Mouse (Mus musculus) intestine, embryonic 15.5 days (tissue): ENCODE measurements around the gene Usf3. TPM values are rescaled to one million over a fixed set of nuclear protein-coding genes. Genes with fewer than 3 reads are reported as not detected.
A peak's percentile ranks its signal among the peaks of the same experiment; 100 is the strongest.

Experiments
- ATAC-seq: fragments of 200-750 bp; cut with Nextera tagmentation; 2 replicates; pipeline ENCODE4 v1.8.0; 2017; ENCODE audit warnings: moderate TSS enrichment, moderate library complexity
- H3K27ac ChIP-seq: fragments of 300-500 bp; sonication (generic); 2 replicates; pipeline ENCODE4 v1.5.1; 2015; ENCODE audit warnings: mild to moderate bottlenecking, inconsistent platforms
- H3K27me3 ChIP-seq: fragments of 300-500 bp; sonication (generic); replicated peaks from 2 replicates; pipeline ENCODE4 v1.6.1; 2015; ENCODE audit warnings: inconsistent platforms
- H3K36me3 ChIP-seq: fragments of 300-500 bp; sonication (generic); 2 replicates; pipeline ENCODE4 v1.6.1; 2015; ENCODE audit warnings: inconsistent platforms
- H3K4me1 ChIP-seq: fragments of 300-500 bp; sonication (generic); replicated peaks from 2 replicates; pipeline ENCODE4 v1.6.1; 2015; ENCODE audit warnings: inconsistent platforms
- H3K4me2 ChIP-seq: fragments of 300-500 bp; sonication (generic); replicated peaks from 2 replicates; pipeline ENCODE4 v1.6.1; 2015; ENCODE audit warnings: mild to moderate bottlenecking, inconsistent platforms
- H3K4me3 ChIP-seq: fragments of 300-500 bp; sonication (generic); replicated peaks from 2 replicates; pipeline ENCODE4 v1.5.1; 2015; ENCODE audit warnings: inconsistent platforms
- H3K9ac ChIP-seq: fragments of 300-500 bp; sonication (generic); 2 replicates; pipeline ENCODE4 v1.6.1; 2015; ENCODE audit warnings: inconsistent platforms
- H3K9me3 ChIP-seq: fragments of 300-500 bp; sonication (generic); 2 replicates; pipeline ENCODE4 v1.6.1; 2016; ENCODE audit warnings: inconsistent platforms
- WGBS: fragments of 180-500 bp; shearing (Covaris S2); methylation state at CpG from one replicate; pipeline ENCODE4 v1.1.7; 2015; 5-methylcytosine and 5-hydroxymethylcytosine counted together
- polyA plus RNA-seq: library from polyadenylated mRNA; unstranded; fragments of >200 nt; fragmentation: Nextera tagmentation; extraction: Ambion mirVana; gene quantifications from 2 replicates; pipeline ENCODE4 v1.2.1, GENCODE M21; 2015

Gene Usf3
- 2.6 and 3.0 TPM in 2 replicates for polyA plus RNA-seq

- H3K4me1 ChIP-seq, result peaks cover 11% of the 10 kb centered on the region
- ATAC-seq, result peak; percentile 64
- H3K36me3 ChIP-seq, result no peaks in the 10 kb centered on the region
- no peaks in the 10 kb centered on the region for H3K9me3 ChIP-seq
- WGBS, result under 1% methylated on average over 46 of the region's 77 CpGs
- H3K27ac ChIP-seq, result peak within 1 kb of the TSS; percentile 95
- peak within 1 kb of the TSS; percentile 97 for H3K4me3 ChIP-seq
- H3K27me3 ChIP-seq, result no peaks in the 10 kb centered on the region
- H3K4me2 ChIP-seq, result peak within 1 kb of the TSS; percentile 81
- peak within 1 kb of the TSS; percentile 96 for H3K9ac ChIP-seq
These were observed at the start of gene Usf3 for GRCm38 (mm10) chr16:44173155-44173941. Gene Usf3, plus strand, starts transcription at chr16:44173246.

GRCm38 (mm10) chr16:44123786-44124185, 49.3 kb upstream of the Usf3 start:
- Histone ChIP-seq H3K4me2 (no peak overlapping the region), H3K4me3 (no peak overlapping the region), H3K9me3 (no peaks in the 10 kb centered on the region), H3K9ac (no peak overlapping the region), H3K27me3 (no peaks in the 10 kb centered on the region), H3K36me3 (no peaks in the 10 kb centered on the region), H3K4me1 (no peaks in the 10 kb centered on the region), H3K27ac (no peak overlapping the region)
- ATAC-seq, result no peak
- WGBS, result 85% methylated on average over 2 of the region's 2 CpGs

GRCm38 (mm10) chr16:44124713-44125112, 48.3 kb upstream of the Usf3 start:
- no peaks in the 10 kb centered on the region for H3K36me3 ChIP-seq
- H3K9ac ChIP-seq, result no peak overlapping the region
- H3K4me2 ChIP-seq, result no peak overlapping the region
- ATAC-seq, result no peak
- H3K27me3 ChIP-seq, result no peaks in the 10 kb centered on the region
- no peak overlapping the region for H3K4me3 ChIP-seq
- no peaks in the 10 kb centered on the region for H3K4me1 ChIP-seq
- no peak overlapping the region for H3K27ac ChIP-seq
- WGBS, result 90% methylated on average over 1 of the region's 1 CpGs
- H3K9me3 ChIP-seq, result no peaks in the 10 kb centered on the region

GRCm38 (mm10) chr16:44125436-44125835, 47.6 kb upstream of the Usf3 start:
- Histone ChIP-seq H3K4me2 (no peak overlapping the region), H3K4me3 (no peak overlapping the region), H3K36me3 (no peaks in the 10 kb centered on the region), H3K27ac (no peak overlapping the region), H3K4me1 (no peaks in the 10 kb centered on the region), H3K9ac (no peak overlapping the region), H3K9me3 (no peaks in the 10 kb centered on the region), H3K27me3 (no peaks in the 10 kb centered on the region)
- WGBS, result 80% methylated on average over 2 of the region's 2 CpGs
- no peak for ATAC-seq

GRCm38 (mm10) chr16:44126437-44126836, 46.6 kb upstream of the Usf3 start:
- H3K4me2 ChIP-seq, result no peak overlapping the region
- WGBS, result 75% methylated on average over 4 of the region's 4 CpGs
- no peak; the same call in 1 of the 2 replicates for ATAC-seq

DNA sequence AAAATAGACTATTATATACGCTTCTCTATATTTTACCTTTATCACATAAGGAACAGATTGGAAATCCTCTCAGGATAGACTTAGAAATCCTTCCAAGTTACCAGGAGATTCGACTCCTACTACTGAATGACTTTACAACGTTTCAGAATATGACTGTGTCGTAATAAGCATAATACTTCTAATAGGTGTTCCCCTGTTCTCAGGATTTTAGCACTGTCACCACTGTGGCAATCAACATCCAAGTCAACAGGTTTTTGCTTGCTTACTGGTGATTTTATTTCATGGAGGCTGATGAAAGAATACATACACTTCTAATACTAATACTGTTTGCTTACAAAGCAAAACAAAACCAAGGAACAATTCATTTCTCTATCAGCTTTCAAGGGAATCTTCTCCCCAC, 40.7 kb upstream of the Usf3 start:
- no peak overlapping the region for H3K4me2 ChIP-seq
- no peaks in the 10 kb centered on the region for H3K9me3 ChIP-seq
- H3K9ac ChIP-seq, result no peak overlapping the region
- no peaks in the 10 kb centered on the region for H3K27me3 ChIP-seq
- H3K27ac ChIP-seq, result no peak overlapping the region
- no peaks in the 10 kb centered on the region for H3K36me3 ChIP-seq
- no peak overlapping the region for H3K4me3 ChIP-seq
- ATAC-seq, result no peak
- 73% methylated on average over 4 of the region's 4 CpGs for WGBS
- no peaks in the 10 kb centered on the region for H3K4me1 ChIP-seq

More at GRCm38 (mm10) chr16:44126437-44126836, 46.6 kb upstream of the Usf3 start:
- no peak overlapping the region for H3K9ac ChIP-seq
- H3K4me3 ChIP-seq, result no peak overlapping the region
- no peaks in the 10 kb centered on the region for H3K9me3 ChIP-seq
- no peaks in the 10 kb centered on the region for H3K4me1 ChIP-seq
- H3K27ac ChIP-seq, result no peak overlapping the region
- no peaks in the 10 kb centered on the region for H3K27me3 ChIP-seq
- H3K36me3 ChIP-seq, result no peaks in the 10 kb centered on the region

DNA sequence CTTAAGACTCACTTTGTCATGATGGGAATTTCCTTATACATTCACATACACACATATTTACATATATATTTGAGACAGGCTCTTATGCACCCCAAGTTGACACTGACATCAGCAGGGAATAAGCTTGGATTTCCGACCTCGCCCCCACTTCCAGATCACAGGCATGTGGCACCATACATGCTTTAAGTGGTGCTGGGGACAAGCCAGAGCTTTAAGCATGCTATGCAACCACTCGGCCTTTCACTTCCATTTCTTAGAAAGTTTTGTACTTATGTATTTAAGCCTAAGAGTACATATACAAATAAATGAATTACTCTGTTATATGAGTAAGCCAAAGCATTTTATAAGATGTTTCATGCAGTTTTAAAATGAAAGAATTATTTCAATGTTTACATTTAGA, 39.9 kb upstream of the Usf3 start:
- H3K9me3 ChIP-seq, result no peaks in the 10 kb centered on the region
- no peak overlapping the region for H3K27ac ChIP-seq
- 66% methylated on average over 3 of the region's 3 CpGs for WGBS

GRCm38 (mm10) chr16:44136511-44137021, 36.5 kb upstream of the Usf3 start:
- ATAC-seq, result no peak
- WGBS, result 73% methylated on average over 6 of the region's 6 CpGs
- H3K36me3 ChIP-seq, result no peaks in the 10 kb centered on the region
- H3K27ac ChIP-seq, result no peak overlapping the region
- no peaks in the 10 kb centered on the region for H3K27me3 ChIP-seq
- H3K4me1 ChIP-seq, result peaks cover 5% of the 10 kb centered on the region; the same call in 1 of the 2 replicates
- no peak overlapping the region for H3K4me2 ChIP-seq
- H3K9ac ChIP-seq, result no peak overlapping the region
- H3K9me3 ChIP-seq, result no peaks in the 10 kb centered on the region
- no peak overlapping the region for H3K4me3 ChIP-seq

More for the DNA sequence above, 39.9 kb upstream of the Usf3 start:
- no peak overlapping the region for H3K9ac ChIP-seq
- no peaks in the 10 kb centered on the region for H3K36me3 ChIP-seq
- no peaks in the 10 kb centered on the region for H3K27me3 ChIP-seq
- H3K4me1 ChIP-seq, result 0 out of 2 replicates have a peak, but pooled peaks cover 2% of the 10 kb centered on the region
- no peak overlapping the region for H3K4me2 ChIP-seq
- no peak overlapping the region for H3K4me3 ChIP-seq
- ATAC-seq, result peak; percentile 23; the same call in 1 of the 2 replicates

- WGBS, result 1% methylated on average over 24 of the region's 24 CpGs
- Histone ChIP-seq H3K27ac (peak overlapping the region; percentile 97), H3K4me3 (peak overlapping the region; percentile 97), H3K9ac (peak overlapping the region; percentile 81), H3K9me3 (no peaks in the 10 kb centered on the region), H3K4me2 (peak overlapping the region; percentile 79), H3K36me3 (no peaks in the 10 kb centered on the region), H3K27me3 (no peaks in the 10 kb centered on the region), H3K4me1 (peaks cover 6% of the 10 kb centered on the region; the same call in 1 of the 2 replicates)
- peak; percentile 9 for ATAC-seq
These were observed 34.6 kb upstream of the Usf3 start for GRCm38 (mm10) chr16:44138377-44138978.

DNA sequence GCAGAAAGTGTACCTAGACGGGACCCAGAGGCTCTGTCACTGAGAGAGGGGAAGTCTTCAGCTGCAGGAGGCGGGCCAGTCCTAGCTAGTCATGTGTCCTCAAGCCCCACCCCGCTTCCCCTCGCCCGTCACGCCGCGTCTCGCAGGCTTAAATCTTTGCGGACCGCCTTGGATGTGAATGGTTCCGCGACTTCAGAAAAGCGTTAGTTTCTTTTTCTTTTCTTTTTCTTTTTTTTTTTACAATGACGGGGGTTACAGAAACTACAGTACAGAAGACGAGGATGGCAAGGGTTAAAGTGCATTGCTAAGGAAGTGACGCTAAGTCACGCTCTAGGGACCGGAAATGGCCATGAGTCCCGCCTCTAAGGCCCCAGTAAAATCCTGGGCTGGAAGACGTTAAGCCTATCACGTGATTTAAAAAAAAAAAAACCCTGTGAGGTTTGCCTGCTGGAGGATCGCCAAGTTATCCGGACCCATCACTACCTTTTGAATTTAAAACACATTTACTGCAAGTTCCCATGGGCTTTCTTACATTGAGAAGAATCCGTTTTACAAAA, 34.0 kb upstream of the Usf3 start:
- Histone ChIP-seq H3K4me2 (peak overlapping the region; percentile 79), H3K9me3 (no peaks in the 10 kb centered on the region), H3K9ac (peak overlapping the region; percentile 81), H3K27ac (peak overlapping the region; percentile 97), H3K4me1 (peaks cover 6% of the 10 kb centered on the region; the same call in 1 of the 2 replicates), H3K27me3 (no peaks in the 10 kb centered on the region), H3K36me3 (no peaks in the 10 kb centered on the region), H3K4me3 (peak overlapping the region; percentile 97)
- WGBS, result under 1% methylated on average over 25 of the region's 25 CpGs
- ATAC-seq, result peak; percentile 91

- ATAC-seq, result peak; percentile 91
- Histone ChIP-seq H3K9ac (peak within 1 kb of the TSS; percentile 88), H3K4me1 (peaks cover 6% of the 10 kb centered on the region; the same call in 1 of the 2 replicates), H3K9me3 (no peaks in the 10 kb centered on the region), H3K4me3 (peak within 1 kb of the TSS; percentile 97), H3K36me3 (no peaks in the 10 kb centered on the region), H3K27me3 (no peaks in the 10 kb centered on the region), H3K27ac (peak within 1 kb of the TSS; percentile 97), H3K4me2 (peak within 1 kb of the TSS; percentile 79)
- WGBS, result under 1% methylated on average over 68 of the region's 71 CpGs
These were observed 33.4 kb upstream of the Usf3 start, which contains the start of the genes Atp6v1a and Naa50 for GRCm38 (mm10) chr16:44139536-44140185. Gene Atp6v1a, minus strand, starts transcription at chr16:44139705. Gene Naa50, plus strand, starts transcription at chr16:44139830.
